Mouse (Mus musculus) forebrain, embryonic 14.5 days (tissue): ENCODE data around the gene Hoxb9. TPM values are rescaled to one million over a fixed set of nuclear protein-coding genes. Genes with fewer than 3 reads are reported as not detected.

ENCODE experiments used
- ATAC-seq: fragments of 200-750 bp; cut with Nextera tagmentation; 2 replicates; pipeline ENCODE4 v1.8.0; 2017; ENCODE audit warnings: mild to moderate bottlenecking, moderate library complexity
- DNase-seq: peaks from one replicate; pipeline ENCODE4 v3.0.0-alpha.2; 2015; ENCODE audit warnings: low spot score
- H3K27ac ChIP-seq: fragments of 300-500 bp; sonication (generic); 2 replicates; pipeline ENCODE4 v1.5.1; 2014; ENCODE audit warnings: low read depth, mild to moderate bottlenecking, control low read depth, low read length, moderate library complexity
- H3K27me3 ChIP-seq: fragments of 300-500 bp; sonication (generic); replicated peaks from 2 replicates; pipeline ENCODE4 v1.6.1; 2014; ENCODE audit warnings: low read length, control low read depth, mixed read lengths; ENCODE audit not compliant: control insufficient read depth, insufficient read depth
- H3K36me3 ChIP-seq: fragments of 300-500 bp; sonication (generic); 2 replicates; pipeline ENCODE4 v1.6.1; 2014; ENCODE audit warnings: low read length, control low read depth; ENCODE audit not compliant: control insufficient read depth, insufficient read depth
- H3K4me1 ChIP-seq: fragments of 300-500 bp; sonication (generic); 2 replicates; pipeline ENCODE4 v1.6.1; 2014; ENCODE audit warnings: antibody characterized with exemption, low read length, control low read depth; ENCODE audit not compliant: control insufficient read depth, insufficient read depth
- H3K4me2 ChIP-seq: fragments of 300-500 bp; sonication (generic); 2 replicates; pipeline ENCODE4 v1.6.1; 2014; ENCODE audit warnings: mild to moderate bottlenecking, control low read depth, low read length
- H3K4me3 ChIP-seq: fragments of 300-500 bp; sonication (generic); 2 replicates; pipeline ENCODE4 v1.5.1; 2014; ENCODE audit warnings: low read depth, low read length, control low read depth
- H3K9ac ChIP-seq: fragments of 300-500 bp; sonication (generic); 2 replicates; pipeline ENCODE4 v1.6.1; 2014; ENCODE audit warnings: mild to moderate bottlenecking, low read length, control low read depth, moderate library complexity
- H3K9me3 ChIP-seq: fragments of 300-500 bp; sonication (generic); replicated peaks from 2 replicates; pipeline ENCODE4 v1.6.1; 2016; ENCODE audit warnings: low read length, control low read depth, mixed read lengths; ENCODE audit not compliant: control insufficient read depth
- WGBS: fragments of 180-500 bp; shearing (Covaris S2); extraction: QIAGEN DNeasy Blood & Tissue Kit; methylation state at CpG from one replicate; pipeline ENCODE4 v1.1.7; 2014; 5-methylcytosine and 5-hydroxymethylcytosine counted together
- polyA plus RNA-seq: library from polyadenylated mRNA; unstranded; fragments of >200 nt; fragmentation: Nextera tagmentation; extraction: Ambion mirVana; gene quantifications from 2 replicates; pipeline ENCODE4 v1.2.1, GENCODE M21; 2014

The Hoxb9 gene
- polyA plus RNA-seq, 1 experiment from 2014 or later, result not detected

- H3K9ac ChIP-seq, result no peak overlapping the region
- no peaks in the 10 kb centered on the region for H3K9me3 ChIP-seq
- H3K27ac ChIP-seq, result no peak overlapping the region
- no peak for ATAC-seq
- H3K4me3 ChIP-seq, result no peak overlapping the region
- H3K4me1 ChIP-seq, result no peaks in the 10 kb centered on the region
- no peak overlapping the region for H3K4me2 ChIP-seq
- DNase-seq, result no peak
- H3K27me3 ChIP-seq, result peaks cover 98% of the 10 kb centered on the region
- H3K36me3 ChIP-seq, result no peaks in the 10 kb centered on the region
- under 1% methylated on average over 33 of the region's 33 CpGs for WGBS
Observed at GRCm38 (mm10) chr11:96263636-96264389, 7.4 kb upstream of the Hoxb9 start.

DNA sequence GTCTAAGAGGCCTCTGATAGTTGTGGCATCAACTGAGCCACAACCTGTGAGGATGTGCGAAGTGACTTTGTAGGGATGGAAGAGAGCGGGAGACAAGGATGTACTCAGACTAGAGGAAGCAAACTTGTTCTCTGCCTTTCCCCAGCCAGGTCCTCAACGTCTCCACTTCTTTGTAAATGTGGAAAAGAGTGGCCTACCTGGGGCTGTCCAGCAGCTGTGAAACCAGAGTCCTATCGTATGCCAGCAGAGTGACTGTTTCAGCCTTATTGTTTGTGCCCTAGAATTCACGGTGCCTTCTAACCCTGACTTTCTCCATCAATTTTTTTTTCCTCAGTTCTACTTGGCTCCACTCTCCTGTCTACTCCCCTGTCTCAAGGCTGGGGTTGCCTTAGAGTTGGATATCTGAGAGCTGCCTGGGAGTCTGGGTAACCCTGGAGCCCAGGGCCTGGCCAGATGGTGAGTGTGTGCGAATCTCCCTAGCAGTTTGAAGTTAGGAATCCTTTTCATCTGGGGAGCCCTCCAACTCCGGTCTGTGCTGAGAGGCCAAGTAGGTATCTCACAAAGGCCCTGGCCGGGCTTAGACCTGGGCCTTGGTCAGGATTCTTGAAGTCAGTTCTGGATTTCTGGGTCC is 6.8 kb upstream of the Hoxb9 start:
- Histone ChIP-seq H3K36me3 (no peaks in the 10 kb centered on the region), H3K9ac (no peak overlapping the region), H3K27me3 (peaks cover 98% of the 10 kb centered on the region), H3K4me3 (no peak overlapping the region), H3K27ac (no peak overlapping the region), H3K9me3 (no peaks in the 10 kb centered on the region), H3K4me1 (no peaks in the 10 kb centered on the region), H3K4me2 (no peak overlapping the region)
- ATAC-seq (no peak), DNase-seq (no peak)
- WGBS, result 0% methylated on average over 8 of the region's 8 CpGs

- ATAC-seq, result no peak
- H3K9ac ChIP-seq, result no peak overlapping the region
- no peak overlapping the region for H3K4me2 ChIP-seq
- WGBS, result 1% methylated on average over 7 of the region's 7 CpGs
- H3K27me3 ChIP-seq, result peaks cover 98% of the 10 kb centered on the region
- H3K9me3 ChIP-seq, result no peaks in the 10 kb centered on the region
- H3K27ac ChIP-seq, result no peak overlapping the region
- H3K4me1 ChIP-seq, result no peaks in the 10 kb centered on the region
- H3K4me3 ChIP-seq, result no peak overlapping the region
- DNase-seq, result no peak
- no peaks in the 10 kb centered on the region for H3K36me3 ChIP-seq
Observed at GRCm38 (mm10) chr11:96265954-96266353, 5.3 kb upstream of the Hoxb9 start.

- Histone ChIP-seq H3K36me3 (no peaks in the 10 kb centered on the region), H3K4me1 (no peaks in the 10 kb centered on the region), H3K4me2 (no peak overlapping the region), H3K4me3 (no peak overlapping the region), H3K9me3 (no peaks in the 10 kb centered on the region), H3K27ac (no peak overlapping the region), H3K27me3 (peaks cover 98% of the 10 kb centered on the region), H3K9ac (no peak overlapping the region)
- no peak for DNase-seq
- 11% methylated on average over 7 of the region's 7 CpGs for WGBS
- no peak for ATAC-seq
Observed at GRCm38 (mm10) chr11:96267021-96267920, 4.0 kb upstream of the Hoxb9 start.

- ATAC-seq, result no peak
- Histone ChIP-seq H3K36me3 (no peaks in the 10 kb centered on the region), H3K4me1 (no peaks in the 10 kb centered on the region), H3K27ac (no peak overlapping the region), H3K27me3 (peaks cover 98% of the 10 kb centered on the region), H3K4me3 (no peak overlapping the region), H3K9me3 (no peaks in the 10 kb centered on the region), H3K9ac (no peak overlapping the region), H3K4me2 (no peak overlapping the region)
- WGBS, result 0% methylated on average over 1 of the region's 1 CpGs
- DNase-seq, result no peak
Observed at GRCm38 (mm10) chr11:96268031-96268745, 3.1 kb upstream of the Hoxb9 start.

DNA sequence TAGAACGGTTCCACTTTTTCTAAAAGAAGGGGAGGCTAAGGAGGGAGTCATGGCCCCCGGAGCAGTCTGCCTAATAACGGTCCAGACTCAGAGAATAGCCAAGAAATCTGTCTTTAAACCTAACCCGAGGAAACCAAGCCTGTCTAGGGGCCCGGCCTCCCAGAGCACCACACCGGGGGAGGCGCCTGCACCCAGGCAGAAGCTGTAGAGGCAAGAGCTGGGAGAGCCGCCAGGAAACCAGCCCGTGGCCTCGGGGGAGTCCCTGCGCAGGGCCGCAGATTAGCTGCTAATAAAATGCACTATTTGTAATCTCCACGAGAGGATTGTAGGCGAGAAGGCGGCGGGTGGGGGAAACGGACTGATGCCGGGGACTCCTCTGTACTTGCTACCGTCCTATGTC is 1.4 kb upstream of the Hoxb9 start:
- H3K4me1 ChIP-seq, result no peaks in the 10 kb centered on the region
- H3K36me3 ChIP-seq, result no peaks in the 10 kb centered on the region
- H3K9me3 ChIP-seq, result no peaks in the 10 kb centered on the region
- ATAC-seq (no peak), DNase-seq (no peak)
- no peak overlapping the region for H3K4me2 ChIP-seq
- H3K9ac ChIP-seq, result no peak overlapping the region
- H3K27ac ChIP-seq, result no peak overlapping the region
- H3K4me3 ChIP-seq, result no peak overlapping the region
- peaks cover 98% of the 10 kb centered on the region for H3K27me3 ChIP-seq
- WGBS, result under 1% methylated on average over 19 of the region's 19 CpGs

DNA sequence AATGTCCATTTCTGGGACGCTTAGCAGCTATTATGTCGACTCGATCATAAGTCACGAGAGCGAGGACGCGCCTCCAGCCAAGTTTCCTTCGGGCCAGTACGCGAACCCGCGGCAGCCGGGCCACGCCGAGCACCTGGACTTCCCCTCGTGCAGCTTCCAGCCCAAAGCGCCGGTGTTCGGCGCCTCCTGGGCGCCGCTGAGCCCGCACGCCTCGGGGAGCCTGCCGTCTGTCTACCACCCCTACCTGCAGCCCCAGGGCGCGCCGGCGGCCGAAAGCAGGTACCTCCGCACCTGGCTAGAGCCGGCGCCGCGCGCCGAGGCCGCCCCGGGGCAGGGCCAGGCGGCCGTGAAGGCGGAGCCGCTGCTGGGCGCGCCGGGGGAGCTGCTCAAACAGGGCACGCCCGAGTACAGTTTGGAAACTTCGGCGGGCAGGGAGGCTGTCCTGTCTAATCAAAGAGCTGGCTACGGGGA is 319 bp downstream of the Hoxb9 start:
- Histone ChIP-seq H3K27ac (no peak overlapping the region), H3K27me3 (peaks cover 99% of the 10 kb centered on the region), H3K4me2 (no peak overlapping the region), H3K9ac (no peak overlapping the region), H3K4me3 (no peak overlapping the region), H3K9me3 (no peaks in the 10 kb centered on the region), H3K36me3 (no peaks in the 10 kb centered on the region), H3K4me1 (no peaks in the 10 kb centered on the region)
- ATAC-seq (no peak), DNase-seq (no peak)
- under 1% methylated on average over 49 of the region's 52 CpGs for WGBS

DNA sequence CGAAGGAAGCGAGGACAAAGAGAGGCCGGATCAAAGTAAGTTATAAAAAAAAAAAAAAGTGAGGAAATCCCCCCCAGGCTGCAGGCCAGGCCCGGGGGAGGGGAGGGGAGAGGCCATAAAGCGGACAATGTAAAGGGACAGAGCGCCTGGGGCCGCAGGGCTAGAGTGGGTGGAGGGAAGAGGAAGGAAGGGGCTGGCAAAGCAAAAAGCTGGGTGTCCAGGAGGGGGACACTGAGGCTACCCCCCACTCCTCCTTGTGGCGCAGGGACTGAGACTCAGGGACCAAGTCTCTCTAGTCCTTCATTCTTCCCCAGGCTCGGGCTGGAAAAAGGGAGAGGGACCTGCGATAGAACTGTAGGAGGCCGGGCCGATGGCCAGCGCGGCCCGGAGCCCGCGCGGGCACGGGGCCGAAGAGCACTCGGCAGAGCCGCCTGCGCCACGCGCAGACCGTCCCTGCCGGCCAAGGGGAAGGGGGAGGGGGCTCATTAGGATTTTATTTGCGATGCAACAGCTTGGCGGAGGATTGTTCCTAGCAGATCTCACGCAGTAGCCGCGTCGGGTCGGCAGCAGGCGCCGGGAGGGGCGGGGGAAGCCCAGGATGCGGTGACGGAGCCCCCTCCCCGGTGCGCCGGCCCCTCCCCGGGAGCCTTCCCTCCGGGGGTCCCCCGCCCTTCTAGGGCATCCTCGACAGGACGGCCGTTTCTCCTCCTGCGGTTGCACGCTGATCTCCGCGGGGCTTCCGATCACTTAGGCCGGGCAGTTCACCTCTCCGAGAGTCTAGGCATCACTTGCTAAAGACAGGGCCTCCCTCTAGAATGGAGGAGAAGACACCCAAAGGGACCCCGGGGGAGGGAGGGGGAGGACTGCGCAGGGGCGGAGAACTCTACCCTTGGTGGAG is 1.0 kb downstream of the Hoxb9 start:
- H3K9ac ChIP-seq, result no peak overlapping the region
- no peak overlapping the region for H3K4me3 ChIP-seq
- H3K27ac ChIP-seq, result no peak overlapping the region
- ATAC-seq, result no peak
- no peaks in the 10 kb centered on the region for H3K4me1 ChIP-seq
- WGBS, result under 1% methylated on average over 50 of the region's 58 CpGs
- no peak overlapping the region for H3K4me2 ChIP-seq
- H3K9me3 ChIP-seq, result no peaks in the 10 kb centered on the region
- peak; percentile 41 for DNase-seq
- H3K27me3 ChIP-seq, result peaks cover 98% of the 10 kb centered on the region
- no peaks in the 10 kb centered on the region for H3K36me3 ChIP-seq
